Mouse (Mus musculus) gastrocnemius, postnatal 25 days (tissue): ENCODE results near the gene Zbtb22. TPM values are rescaled to one million over a fixed set of nuclear protein-coding genes. Genes with fewer than 3 reads are reported as not detected.
A peak's percentile ranks its signal among the peaks of the same experiment; 100 is the strongest.
"Not testable (repeated sequence)": the region's sequence is repeated elsewhere in the genome, so short reads cannot be mapped to it uniquely, and the experiment has no call there.

ENCODE experiments used
- DNase-seq: peaks from one replicate; pipeline ENCODE4 v3.0.0; 2022
- total RNA-seq, 2 experiments: library from RNA; stranded (reverse); gene quantifications; 1 replicate in 1 of 2; 2 replicates in 1 of 2; pipeline ENCODE4 v1.2.3; 2021

Zbtb22 gene
- total RNA-seq, 2 experiments from 2014 or later, result 11.1 to 11.3 TPM

GRCm38 (mm10) chr17:33903911-33904651, 11.6 kb upstream of the Zbtb22 start:
- DNase-seq, result not testable (repeated sequence)

DNA sequence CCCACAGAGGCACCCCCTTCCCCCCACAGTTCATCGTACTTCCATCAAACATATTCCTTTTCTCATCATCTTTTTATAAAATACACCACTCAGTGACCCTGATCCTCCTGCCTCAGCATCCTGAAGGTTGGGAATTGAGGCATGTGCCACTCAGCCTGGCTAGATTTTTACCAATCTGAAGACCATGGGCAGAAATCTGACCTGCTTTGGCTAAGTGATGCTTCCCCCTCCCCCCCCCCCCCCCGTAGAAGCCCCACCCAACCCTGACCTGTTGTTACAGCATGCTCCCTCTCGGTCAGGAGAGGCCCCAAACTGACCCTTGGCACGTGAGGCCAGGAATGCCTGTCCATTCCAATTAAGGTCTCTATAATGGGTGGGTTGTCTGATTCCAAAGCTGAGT, 10.9 kb upstream of the Zbtb22 start, which contains the start of gene Platr17:
TSS of gene Platr17 (plus strand) at position 301 of the 400 bp plus-strand sequence.
- not testable (repeated sequence) for DNase-seq

DNA sequence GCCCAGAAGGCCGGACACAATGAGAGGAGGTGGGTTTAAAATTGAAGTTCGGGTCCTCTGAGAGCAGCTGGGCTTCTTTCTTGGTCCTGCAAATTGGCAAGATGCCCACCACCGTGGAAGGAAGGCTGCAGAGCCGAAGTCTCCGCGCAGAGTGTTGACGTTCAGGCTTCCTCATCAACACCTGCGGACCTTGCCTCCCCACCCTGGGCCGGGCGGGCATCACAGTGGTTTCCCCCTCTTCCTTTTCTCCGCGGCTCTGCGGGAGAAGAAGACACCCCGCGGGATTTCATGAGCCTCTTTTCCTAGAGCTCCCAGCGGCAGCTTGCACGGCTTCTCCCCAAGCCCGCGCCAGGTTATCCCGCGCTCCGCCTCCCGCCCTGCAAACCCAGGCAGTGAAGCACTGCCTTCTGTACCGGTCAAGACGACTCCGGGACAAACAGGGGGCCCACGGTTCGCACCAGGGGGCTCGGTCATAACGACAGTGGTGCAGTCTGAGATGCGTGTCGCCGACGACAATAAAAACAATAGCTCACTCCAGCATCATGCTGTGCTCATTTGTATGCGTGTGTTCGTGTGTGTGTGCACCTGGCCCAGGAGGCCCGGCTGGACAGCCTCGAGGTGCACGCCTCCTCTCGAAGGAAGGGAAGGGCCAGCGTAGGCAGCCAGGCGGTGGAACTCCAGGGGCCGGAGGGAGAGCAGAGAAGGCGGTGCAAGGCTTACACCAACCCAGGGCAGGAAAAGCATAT, 7.2 kb upstream of the Zbtb22 start:
- no peak for DNase-seq

DNA sequence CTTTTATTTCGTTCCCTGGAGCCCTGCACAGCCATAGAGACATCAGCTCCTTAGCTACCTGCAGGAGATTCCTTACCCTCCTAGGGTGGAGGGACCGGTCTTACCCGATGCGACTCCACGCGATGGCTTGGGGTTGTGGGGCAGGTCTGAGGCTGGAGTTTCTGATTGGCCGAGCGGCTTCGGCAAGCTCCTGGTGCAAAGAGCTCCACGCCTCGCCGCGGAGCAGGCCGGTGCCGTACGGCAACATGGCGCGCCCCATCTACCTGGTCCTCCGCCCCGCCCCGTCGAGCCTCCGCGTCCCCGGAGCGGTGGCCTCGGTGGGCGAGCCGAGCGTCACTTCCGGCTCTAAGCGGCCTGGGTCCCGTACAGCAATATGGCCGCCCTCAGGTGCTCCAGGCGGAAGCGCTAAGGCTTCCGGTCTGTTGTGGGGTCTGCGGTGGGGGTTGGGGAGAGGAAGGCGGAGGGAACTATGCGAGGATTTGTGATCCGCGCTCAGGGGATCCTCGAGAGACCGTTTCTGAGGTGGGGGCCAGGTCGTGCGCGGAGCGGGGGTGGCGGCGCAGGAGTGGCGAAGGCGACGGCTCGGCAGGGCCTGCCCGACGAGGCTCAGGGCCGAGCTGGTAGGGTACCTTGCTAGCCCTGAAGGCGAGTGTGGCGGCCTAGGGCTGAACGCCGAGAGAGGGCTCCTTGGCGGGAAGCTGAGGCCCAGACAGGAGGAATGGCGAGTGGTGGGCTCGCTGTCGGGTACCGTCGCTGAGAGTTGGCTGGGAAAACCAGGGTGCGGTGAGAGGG, 6.4 kb upstream of the Zbtb22 start, which contains the start of gene Daxx:
TSS of gene Daxx (plus strand) at position 338 of the 792 bp plus-strand sequence.
- DNase-seq, result peak; percentile 99

- DNase-seq, result no peak
Observed at GRCm38 (mm10) chr17:33909869-33910250, 5.8 kb upstream of the Zbtb22 start.

GRCm38 (mm10) chr17:33910346-33911051, 5.2 kb upstream of the Zbtb22 start:
- DNase-seq, result no peak

DNA sequence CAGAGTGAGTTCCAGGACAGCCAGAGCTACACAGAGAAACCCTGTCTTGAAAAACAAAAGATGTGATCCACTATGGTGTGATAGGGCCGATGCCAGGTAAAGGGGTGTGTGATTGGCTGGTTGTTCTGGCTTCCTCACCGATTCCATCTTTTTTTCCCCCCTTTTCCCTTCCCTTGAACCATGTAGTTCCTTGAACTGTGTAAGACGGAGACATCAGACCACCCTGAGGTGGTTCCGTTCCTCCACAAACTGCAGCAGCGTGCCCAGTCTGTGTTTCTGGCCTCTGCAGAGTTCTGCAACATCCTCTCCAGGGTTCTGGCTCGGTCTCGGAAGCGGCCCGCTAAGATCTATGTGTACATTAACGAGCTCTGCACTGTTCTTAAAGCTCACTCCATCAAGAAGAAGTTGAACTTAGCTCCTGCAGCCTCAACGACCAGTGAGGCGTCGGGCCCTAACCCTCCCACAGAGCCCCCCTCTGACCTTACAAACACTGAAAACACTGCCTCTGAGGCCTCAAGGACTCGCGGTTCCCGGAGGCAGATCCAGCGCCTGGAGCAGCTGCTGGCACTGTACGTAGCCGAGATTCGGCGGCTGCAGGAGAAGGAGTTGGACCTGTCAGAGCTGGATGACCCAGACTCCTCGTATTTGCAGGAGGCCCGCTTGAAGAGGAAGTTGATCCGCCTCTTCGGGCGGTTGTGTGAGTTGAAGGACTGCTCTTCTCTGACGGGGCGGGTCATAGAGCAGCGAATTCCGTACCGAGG, 4.5 kb upstream of the Zbtb22 start:
- DNase-seq, result no peak

- DNase-seq, result no peak
Observed at GRCm38 (mm10) chr17:33911813-33912414, 3.8 kb upstream of the Zbtb22 start.

DNA sequence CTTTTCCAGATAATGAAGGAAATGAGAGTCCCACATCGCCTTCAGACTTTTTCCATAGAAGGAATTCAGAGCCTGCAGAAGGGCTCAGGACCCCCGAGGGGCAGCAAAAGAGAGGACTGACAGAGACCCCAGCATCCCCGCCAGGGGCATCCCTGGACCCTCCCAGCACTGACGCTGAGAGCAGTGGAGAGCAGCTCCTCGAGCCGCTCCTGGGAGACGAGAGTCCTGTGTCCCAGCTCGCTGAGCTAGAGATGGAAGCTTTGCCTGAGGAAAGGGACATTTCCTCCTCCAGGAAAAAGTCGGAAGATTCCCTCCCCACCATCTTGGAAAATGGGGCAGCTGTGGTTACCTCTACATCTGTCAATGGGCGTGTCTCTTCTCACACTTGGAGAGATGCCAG, 2.4 kb upstream of the Zbtb22 start:
- DNase-seq, result no peak

DNA sequence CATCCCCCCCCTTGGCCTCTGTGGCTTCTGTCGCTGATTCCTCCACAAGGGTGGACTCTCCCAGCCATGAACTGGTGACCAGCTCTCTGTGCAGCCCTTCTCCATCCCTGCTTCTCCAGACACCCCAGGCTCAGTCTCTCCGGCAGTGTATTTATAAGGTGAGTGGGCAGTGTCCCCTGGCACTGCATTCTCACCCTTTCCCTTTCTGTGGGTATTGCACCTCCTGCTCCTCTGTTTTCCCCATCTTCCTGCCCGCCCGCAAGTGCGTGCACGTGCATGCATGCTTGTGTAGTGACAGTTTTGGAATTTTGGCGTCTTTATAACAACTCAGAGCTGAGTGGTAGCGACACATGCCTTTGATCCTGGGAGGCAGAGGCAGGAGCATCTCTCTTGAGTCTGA, 1.8 kb upstream of the Zbtb22 start:
- no peak for DNase-seq

DNA sequence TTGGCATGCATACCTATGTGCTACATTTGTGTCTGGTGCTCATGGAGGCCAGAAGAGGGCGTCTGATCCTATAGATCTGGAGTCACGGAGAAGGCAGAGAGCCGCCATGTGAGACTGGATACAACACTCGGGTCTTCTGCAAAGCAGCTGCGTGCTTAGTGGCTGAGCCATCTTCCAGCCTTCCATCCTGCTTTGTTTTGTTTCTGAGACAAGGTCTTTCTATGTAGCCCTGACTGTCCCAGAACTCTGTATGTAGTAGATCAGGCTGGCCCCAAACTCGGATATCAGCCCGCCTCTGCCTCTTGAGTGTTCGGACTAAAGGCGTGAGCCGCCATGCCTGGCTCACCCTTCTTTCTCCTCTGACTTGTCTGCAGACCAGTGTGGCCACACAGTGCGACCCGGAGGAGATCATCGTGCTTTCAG, 724 bp upstream of the Zbtb22 start:
- DNase-seq, result no peak

- no peak for DNase-seq
Observed at GRCm38 (mm10) chr17:33916294-33916693, 590 bp downstream of the Zbtb22 start.

- DNase-seq, result no peak
Observed at GRCm38 (mm10) chr17:33916847-33917655, 1.3 kb downstream of the Zbtb22 start.

- DNase-seq, result no peak
Observed at GRCm38 (mm10) chr17:33917656-33918292, 2.1 kb downstream of the Zbtb22 start.

DNA sequence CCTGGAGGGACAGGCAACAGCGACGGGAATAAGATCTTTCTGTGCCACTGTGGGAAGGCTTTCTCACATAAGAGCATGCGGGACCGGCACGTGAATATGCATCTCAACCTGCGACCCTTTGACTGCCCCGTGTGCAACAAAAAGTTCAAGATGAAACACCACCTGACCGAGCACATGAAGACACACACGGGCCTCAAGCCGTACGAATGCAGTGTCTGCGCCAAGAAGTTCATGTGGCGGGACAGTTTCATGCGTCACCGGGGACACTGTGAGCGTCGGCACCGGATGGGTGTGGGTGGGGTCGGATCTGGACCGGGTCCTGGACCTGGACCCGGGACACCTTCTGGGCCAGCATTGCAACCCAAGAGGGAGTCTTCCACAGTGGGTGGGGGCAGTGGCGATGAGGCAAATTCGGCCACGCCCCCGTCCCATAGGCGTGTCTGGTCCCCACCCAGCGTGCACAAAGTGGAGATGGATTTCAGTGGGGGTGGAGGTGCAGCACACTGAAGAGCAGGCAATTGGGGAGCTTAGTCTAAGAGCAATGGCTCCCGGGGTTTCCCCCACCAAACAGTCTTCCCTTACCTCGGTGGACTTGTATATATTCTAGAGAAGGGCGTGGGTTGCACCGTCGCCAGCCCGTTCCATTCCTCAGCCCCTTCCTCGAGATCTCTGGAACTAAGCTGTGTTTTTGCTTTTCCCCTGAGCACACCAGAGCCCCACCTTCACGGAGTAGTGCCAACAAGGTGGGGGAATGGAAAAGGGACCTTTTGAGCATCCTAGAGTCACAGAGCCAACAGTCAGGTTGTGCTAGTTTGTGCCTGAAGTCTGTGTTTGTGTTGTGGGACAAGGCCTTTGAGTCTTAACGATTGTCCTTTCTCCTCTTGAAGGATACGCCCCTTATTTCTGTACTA, 2.8 kb downstream of the Zbtb22 start:
- DNase-seq, result no peak

DNA sequence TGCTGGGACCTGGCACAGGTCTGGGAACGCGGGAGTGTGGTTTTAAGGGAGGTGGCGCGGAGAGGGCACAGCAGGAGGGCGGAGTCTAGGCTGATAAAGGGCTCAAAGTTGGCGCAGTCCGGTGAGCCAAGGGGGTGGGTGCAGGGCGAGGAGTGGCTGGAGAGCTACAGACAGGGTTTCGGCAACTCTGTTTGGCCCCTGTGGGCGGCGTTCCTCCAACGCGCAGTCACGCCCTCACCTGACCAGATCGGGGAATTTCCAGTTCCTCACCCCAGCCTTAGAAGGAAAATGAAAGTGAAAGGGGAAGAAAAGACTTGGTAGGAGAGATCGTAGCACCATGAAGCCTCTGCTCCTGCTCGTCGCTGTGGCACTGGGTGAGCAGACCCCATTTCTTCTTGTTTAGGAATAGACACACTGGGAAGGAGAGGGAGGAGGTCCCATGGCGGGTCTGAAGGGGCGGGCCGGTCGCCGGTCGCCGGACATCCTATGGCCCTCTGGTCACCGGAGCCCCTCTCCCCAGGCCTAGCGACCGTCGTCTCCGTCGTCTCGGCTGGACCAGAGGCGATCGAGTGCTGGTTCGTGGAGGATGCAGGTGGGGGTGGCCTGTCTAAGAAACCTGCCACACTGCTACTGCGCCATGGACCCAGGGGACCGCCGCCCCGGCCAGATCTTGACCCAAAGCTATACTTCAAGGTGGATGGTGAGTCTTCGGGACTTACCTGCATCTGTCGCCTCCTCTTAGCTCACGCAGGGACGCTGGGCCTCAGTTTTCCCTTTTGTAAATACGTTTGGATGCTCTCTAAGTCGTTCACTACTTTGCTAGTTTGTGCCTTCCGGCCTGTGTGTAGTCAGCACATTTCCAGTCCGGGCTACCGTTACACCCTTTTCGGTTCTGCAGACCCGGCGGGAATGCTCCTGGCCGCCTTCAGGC, 3.9 kb downstream of the Zbtb22 start:
- peak; percentile 81 for DNase-seq
